Mouse (Mus musculus) adrenal gland, adult 2 months (tissue): Measurements from ENCODE around the gene Reps1. TPM values are rescaled to one million over a fixed set of nuclear protein-coding genes. Genes with fewer than 3 reads are reported as not detected.
"Not testable (repeated sequence)": the region's sequence is repeated elsewhere in the genome, so short reads cannot be mapped to it uniquely, and the experiment has no call there.

ENCODE experiments used
- DNase-seq: peaks from one replicate; pipeline ENCODE4 v3.0.0; 2021
- polyA plus RNA-seq: library from polyadenylated mRNA; depleted of rRNA; stranded (reverse); fragments of >200 nt; gene quantifications from 2 replicates; pipeline ENCODE4 v1.2.3, GENCODE M21; 2012
- total RNA-seq, 2 experiments: library from RNA; stranded (reverse); gene quantifications; 2 replicates each; pipeline ENCODE4 v1.2.3; 2021

Gene Reps1
- total and polyA plus RNA-seq, 3 experiments: 30.4 to 33.9 (median 33.6) TPM

DNA sequence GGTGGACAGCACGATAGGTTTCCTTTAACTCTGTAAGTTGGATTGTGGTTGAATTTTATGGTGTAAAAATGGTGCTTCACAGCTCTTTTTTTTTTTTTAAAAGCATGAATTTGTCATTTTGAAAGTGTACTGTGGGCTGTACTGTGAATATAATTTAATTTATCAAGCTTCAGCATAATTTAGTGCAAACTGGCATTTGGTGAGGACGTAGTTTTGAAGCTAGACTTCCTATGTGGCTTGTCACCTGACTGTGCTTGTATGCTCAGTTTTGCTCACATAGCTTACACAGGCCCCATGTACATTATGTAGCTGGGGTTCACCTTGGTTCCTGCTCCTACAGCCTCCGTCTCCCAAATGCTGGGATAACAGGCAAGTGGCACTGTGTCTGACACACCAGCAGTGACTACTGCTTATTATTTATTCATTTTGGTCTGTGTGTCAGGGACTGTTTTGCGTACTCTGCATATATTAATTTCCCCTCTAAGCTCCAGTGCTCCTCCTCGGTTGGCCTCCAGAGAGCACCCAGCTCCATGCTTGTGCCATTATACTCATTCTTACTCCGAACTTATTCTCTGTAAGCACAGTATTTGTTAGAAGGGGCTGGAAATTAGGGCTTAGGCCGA lies 9.1 kb downstream of the Reps1 start:
- no peak for DNase-seq

DNA sequence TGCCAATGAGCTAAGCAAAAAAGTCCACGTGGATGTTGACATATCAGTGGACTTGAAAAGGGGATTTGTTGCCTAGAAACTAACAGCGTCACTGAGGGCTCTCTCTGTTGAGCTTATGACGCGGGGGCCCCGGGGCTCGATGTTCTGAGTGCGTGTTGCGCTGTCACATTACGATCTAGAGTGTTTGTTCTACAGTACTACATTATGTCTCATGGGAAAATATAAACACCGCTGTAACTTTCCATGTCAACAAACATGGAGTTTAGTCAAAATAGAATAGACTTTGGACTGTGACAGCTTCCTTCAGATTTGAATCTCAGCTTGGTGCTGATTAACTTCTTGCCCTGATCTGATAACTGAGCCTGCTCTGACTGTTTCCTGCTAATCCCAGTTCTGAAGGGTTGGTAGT lies 10.4 kb downstream of the Reps1 start:
- DNase-seq: no peak

DNA sequence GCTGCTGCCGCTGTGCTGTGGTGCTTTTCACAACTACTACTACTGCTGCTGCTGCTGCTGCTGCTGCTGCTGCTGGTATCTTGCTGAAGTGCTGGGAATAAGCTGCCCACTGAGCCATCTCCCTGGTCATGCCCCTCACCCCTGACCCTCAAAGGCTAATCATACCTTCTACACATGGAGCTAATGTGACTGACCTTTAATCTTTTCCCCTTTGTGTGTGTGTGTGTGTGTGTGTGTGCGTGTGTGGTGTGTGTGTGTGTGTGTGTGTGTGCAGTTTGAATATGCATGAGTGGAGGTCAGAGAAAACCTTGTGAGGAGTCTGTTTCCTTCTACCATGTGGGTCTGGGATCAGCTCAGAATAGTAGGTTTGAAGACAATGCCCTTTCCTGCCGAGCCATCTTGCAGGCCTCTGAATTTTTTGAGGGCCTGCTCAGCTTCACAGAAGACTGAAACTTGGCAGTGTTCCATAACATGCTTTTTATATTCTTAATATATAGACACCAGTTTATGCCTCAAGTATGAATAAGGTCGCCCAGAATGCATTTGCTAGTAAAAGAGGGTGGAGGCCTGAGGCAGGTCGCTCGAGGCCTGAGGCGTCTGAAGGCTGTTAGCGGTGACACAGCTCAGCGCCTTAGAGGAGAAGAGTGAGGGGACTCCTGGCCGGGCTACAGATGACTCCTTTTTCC lies 12.2 kb downstream of the Reps1 start:
- no peak for DNase-seq

DNA sequence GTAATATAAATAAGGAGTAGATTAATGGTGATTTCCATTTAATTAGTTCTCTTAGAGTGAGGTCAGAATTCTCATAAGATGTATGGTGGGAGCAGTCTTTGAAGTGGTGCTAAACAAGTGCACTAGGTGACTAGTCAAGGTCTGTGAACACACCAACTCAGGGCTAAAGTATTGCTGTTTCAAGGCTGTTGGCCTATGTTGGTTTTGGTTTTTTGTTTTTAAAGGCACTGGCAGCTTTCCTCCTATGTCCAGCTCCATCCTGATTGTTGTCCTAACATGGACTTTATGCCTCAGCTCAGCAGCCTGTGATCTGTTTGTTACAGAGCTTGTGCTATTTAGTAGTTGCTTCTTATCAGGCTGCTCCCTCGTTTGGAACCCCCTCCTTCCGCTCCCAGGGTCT lies 13.2 kb downstream of the Reps1 start:
- no peak for DNase-seq

DNA sequence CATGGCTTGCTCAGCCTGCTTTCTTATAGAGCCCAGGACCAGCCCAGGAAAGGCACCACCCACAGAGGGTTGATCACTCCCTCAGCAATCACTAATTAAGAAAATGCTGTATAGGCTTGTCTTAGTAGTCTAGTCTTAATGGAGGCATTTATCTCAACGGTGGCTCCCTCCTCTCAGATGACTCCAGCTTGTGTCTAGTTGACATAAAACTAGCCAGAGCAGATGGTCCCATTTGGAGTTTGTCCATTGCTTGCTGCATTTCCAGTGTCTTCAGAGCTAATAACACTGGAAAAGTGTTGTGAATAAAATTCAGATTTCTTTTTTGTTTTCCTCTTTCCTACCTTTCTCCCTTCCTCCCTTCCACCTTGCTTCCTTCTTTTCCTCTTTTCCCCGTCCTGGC lies 13.9 kb downstream of the Reps1 start:
- DNase-seq: no peak

DNA sequence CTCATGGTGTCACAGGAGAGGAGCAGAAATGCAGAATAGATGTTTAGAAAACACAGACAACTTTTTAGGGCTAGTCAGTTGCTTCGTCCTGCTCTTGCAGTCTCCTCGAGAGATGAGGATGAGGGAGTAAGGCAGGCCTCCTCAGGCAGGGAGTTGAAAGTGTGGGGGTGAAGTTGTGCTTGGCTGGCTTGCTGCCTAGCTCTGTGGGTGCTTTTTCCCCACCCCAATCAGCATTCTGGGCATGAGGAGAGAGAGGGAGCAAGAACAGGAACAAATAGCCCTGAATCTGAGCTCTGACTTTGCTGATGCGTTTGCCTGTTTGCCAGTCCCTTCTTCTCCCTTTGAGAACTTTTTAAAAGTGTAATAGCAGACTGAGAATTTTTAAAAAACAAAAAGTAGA lies 14.5 kb downstream of the Reps1 start:
- no peak for DNase-seq

DNA sequence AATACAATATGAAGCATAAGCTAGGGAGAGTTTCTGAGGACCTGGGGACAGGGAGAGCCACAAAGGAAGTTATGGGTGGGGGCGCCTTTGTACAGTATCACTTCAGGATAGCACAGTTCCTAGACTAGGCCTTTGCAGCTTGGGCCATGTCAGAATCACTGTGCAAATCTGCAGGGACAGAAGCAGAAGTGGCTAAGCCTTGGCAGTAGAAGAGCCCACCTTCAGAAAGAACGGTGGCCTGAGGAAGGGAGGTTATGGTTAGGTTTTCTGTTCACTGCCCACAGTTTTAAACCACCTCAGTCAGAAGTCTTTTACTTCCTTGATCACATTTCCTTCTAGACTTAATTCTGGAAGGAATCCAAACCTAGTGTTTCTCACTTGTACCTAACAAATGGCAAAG lies 15.0 kb downstream of the Reps1 start:
- DNase-seq: no peak

DNA sequence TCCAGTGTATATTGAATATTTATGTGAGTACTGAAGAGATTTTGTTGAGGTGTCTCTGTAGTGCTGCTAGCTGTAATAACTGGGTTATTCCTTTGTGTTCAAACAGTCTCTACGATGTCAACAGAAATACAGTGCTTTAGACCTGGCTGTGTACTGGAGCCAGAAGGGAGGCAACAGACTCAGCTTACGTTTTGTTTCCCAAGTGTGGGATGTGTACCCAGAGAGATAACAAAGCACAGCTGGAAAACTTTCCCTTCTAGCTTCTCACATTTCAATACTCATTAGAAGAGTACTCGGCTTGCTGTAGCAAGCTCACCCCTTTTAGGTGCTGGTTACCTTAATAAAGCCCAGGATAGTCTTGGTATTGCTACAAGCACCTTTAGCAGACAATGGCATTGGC lies 17.2 kb downstream of the Reps1 start:
- no peak for DNase-seq

DNA sequence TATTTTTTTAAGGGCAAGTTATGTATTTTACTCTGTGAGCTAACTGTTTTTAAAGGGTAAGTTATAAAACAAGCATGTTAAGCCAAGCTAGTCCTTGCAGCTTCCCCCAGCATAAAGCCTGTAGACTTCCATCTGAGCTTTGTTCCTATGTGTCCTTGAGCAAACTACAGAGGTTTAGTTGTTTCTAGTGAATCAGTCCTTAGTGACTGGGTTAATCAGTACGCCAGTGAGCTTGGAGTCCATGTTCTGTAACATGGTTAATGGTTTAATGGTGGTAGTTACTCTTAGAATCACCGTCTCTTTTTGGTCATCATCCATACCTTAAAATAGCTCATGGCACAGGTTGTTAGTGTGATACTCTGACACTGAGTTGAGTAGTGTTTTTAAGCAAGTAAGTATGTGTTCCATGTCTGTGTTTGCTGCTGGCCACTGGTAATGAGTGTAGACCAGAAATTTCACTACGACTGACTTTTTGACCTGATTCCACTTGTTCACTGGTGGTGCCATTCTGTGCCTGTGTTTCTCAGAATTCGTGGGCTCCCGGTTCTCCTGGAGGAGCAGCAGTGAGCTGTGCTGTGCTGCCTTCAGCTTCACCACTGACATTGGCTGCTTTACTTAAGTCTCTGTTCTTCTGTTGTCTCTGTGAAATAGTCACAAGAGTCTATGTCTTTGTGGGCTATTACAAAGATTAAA lies 18.9 kb downstream of the Reps1 start:
- DNase-seq: no peak

DNA sequence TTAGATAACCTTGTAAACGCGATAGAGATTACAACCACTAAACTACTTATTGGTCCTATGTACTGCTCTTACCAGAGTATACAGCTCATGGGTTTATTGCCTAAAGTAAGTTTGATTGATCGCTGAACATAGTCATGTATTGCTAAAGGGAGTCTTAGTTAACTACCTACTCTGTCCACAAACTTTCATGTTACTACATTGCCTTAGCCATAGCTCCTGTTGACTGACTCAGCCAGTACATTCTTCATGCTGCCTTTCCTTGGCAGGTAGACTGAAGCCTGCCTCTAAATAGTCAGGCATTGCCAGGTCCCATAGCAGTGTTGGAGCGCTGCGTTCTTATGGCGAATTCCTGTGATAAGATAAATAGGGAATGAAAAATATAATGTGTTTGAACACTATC lies 20.2 kb downstream of the Reps1 start:
- DNase-seq: no peak

DNA sequence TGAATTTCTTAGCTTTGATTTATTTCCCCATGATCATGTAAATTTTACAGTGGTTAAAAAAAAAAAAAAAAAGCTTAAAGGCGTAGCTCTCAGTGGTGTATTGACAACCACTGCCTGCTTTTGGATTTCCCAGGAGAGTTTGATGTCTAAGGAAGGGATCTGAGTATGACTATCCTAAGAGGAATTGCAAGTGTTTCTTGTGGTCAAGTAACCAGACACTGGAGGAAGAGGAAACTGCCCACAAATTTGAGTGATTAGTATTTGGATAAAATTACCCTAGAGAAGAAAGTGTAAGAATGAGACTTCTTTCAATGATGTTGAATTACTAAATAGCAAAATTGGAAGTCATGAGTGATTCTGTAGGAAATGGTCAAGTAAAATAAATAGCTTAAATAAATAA lies 25.9 kb downstream of the Reps1 start:
- DNase-seq: no peak

DNA sequence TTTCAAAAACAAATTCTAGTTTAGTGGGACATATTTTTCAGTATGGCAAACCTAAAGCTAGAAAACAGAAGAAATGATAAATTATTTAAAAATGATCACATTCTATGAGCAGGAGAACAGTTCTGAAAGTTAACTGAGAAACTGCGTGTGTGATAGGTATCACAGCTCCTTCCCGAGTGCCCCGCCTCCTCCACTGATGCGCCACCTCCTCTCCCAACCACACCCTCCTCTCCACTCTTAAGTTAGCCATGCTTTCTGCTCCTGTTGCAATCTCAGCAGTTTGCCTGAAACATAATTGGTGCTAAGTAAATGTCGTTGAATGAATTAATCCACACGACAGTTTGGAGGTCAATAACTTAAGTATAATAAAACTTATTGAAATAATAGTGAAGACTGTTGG lies 27.1 kb downstream of the Reps1 start:
- DNase-seq: no peak

DNA sequence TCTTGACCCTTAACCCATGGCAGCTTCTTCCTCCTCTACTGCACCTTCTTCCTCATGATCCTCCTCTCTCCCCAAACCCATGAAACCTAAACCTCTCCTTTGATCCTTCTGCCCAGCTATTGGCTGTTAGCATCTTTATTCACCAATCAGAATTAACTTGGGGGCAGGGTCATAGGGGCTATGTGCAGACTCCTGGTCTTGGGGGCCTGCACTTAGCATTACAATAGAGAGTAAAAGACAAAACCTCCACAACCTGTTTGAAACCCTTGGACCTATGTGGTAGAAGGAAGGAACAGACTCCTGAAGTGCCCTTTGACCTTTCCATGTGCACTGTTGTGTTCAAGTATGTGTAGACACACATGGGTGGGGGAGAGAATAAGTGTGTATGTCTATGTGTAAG lies 35.0 kb downstream of the Reps1 start:
- DNase-seq: no peak

DNA sequence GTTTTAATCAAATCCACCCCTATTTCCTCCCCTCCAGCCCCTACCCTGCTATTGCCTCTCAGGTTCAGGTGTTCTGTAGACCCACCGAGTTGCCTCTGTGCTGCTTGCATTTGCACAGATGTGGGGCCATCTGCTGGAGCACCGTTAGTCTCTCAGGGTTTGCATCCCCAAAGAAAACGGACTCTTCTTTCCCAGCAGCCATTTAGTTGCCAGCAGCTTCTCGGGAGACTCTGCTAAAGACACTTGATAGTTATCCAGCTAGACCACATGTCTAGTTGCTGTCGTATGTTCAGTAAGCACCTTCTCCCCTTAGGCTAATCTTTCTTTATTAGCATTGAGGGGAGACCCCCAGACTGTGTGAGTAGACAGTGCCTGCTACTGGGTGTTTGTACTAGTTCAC lies 46.5 kb downstream of the Reps1 start:
- no peak for DNase-seq

DNA sequence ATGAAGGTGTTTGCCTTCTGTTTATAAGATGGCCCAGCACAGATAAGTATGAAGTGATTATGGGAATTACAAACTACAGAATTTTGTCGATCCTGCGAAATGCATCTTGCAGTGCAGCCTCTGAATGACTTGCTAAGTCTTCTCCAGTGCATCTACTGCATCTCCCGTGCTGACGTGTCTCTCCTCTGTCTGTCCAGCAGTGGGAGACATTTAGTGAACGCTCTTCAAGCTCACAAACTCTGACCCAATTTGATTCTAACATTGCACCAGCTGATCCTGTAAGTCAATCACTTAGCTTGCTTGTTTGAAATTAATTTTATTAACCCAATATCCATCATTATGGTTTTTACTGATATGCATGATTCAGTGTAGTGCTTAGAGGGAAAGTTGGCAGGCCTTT lies 51.8 kb downstream of the Reps1 start:
- no peak for DNase-seq

DNA sequence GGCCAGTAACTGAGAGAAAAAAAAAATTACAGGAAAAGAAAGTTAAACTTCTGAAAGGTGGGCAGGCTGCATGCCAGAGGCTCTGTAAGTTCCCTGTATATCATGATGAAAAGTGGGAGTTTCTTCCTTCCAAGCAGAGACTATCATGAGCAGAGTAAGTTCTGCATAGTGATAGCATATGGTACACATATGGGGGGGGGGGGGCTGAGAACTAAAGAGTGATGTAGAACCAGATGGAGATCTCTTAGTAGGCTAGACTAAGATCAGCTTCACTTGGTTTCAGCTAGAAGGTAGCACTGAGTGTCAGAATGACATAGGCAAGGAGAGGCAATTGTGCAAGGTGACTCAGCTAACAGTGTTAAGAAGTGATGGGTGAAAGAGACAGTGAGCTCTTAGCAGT lies 55.3 kb downstream of the Reps1 start:
- no peak for DNase-seq

DNA sequence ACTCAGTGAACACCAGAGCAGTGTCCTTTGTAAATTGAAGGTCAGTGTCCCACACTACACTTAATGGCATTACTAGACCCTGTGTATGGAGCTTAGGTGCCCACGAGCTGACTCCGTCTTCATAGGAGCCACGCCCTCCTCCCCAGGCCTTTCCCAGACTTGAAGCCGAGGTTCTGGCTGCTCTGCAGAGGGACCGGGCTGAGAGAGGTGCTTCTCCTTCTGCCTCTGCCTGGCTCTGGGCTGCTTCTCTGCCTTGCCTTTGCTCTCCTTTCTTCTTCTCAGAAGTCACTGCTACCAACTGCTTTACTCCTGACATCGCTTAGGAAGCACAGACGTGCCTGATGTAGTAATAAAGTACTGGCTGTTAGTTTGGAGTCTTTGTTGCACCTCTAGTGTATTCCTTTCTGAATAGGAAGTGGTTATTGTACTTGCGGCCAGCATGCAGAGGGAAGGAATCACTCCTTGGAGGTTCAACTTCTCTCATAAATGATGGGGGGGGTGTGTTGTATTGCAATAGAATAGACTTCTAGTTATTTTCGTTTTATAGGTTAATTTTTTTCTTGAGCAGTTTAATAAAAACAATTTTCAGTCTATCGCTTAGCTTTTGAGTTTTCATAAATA lies 57.9 kb downstream of the Reps1 start:
- no peak for DNase-seq

DNA sequence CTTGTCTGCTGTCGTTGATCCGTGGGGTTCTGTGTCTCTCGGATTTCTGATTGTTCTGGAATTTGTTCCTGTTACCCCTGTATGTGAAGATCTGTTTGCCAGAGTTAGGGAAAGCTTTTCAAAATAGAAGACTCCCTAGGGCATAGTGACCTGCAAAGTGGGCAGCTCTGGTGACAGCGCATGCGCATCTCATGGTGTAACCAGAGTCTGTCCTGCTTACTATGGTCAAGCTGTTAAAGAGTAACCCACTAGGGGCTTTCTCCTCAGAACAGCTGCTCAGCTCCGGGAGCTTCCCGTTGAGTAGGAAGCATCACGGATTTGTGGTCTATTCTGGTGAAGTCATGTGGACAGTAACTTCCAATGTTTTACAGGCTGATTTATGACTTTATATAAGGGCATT lies 62.7 kb downstream of the Reps1 start:
- no peak for DNase-seq

DNA sequence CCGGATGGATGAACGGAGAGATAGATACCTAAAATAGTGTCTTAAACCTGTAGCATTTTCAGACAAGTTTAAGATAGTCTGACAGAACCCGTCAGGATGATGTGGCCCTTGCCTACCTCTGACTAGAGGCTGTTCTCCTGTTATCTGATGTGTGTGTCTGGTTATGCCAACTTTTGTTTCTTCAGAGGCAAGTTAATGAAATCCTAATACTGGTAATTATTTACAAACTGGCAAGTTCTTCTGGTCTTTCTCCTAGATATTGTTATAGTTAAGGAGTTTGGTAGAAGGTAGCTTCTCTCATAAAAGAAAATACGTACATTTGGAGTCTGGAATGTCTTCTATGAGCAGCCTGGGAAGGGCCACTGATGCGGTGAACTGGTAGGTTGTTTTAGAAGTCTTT lies 74.6 kb downstream of the Reps1 start:
- no peak for DNase-seq

DNA sequence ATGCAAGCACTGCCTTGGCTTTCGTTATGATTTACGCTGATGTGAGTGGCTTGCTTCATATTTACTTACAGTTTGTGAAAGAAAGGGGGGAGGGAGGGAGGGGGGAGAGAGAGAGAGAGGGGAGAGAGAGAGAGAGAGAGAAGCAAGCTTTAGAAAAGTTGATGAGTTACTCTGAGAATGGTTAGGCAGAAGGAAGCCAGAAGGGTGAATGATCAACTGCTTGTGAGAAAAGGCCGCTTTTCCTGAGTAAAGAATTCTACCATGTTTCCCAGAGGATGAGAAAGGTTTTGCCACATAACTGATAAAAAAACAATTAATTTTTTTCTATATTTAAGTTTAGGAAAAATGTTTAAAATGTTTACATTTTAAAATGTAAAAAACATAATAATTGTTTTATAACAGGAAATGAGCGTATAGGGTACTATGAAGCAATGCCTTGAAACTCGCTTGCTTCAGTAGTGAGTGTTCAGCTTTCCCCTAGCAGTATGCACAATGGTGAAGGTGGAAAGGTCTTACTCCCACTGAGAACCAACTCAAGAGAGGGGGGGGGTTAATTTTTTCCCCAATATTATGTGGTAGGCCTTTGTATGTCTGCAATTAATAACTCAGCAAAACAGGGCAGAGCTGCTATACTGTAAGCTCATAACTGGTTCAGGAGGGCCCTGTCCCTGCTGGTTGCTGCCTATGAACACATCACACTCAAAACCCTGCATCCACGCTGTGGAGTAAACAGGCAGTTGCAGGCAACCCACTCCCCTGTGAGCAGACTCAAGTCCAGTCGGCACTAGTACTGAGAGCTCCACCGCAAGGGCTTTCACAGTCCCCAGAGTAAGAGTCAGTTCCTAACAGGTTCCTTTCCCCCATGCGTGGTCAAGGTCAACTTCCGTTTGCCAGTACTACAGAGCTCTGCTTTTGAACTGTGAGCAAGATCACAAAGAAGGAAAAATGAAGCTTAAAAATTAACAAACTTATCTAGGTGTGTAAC lies 76.3 kb downstream of the Reps1 start:
- DNase-seq: no peak

DNA sequence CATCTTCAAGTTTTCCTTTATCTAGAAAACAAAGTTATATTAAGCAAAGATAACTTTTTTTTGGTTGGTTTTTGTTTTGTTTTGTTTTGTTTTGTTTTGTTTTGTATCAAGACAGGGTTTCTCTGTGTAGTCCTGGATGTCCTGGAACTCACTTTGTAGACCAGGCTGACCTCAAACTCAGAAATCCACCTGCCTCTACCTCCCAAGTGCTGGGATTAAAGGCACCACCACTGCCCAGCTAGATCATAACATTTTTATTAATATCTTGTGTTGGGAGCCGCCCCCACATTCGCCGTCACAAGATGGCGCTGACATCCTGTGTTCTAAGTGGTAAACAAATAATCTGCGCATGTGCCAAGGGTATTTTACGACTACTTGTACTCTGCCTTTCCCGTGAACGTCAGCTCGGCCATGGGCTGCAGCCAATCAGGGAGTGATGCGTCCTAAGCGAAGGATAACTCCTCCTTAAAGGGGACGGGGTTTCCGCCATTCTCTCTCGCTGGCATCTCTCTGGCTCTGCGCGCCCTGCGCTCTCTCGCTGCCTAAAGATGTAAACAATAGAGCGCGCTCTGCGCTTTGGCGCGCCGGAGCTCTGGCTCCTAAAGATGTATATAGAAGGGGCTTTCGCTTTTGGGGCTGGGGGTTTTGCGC lies 83.3 kb downstream of the Reps1 start:
- not testable (repeated sequence) for DNase-seq
